Mouse (Mus musculus): ENCODE results near the gene Azi2.

Azi2 gene

GRCm38 (mm10) chr9:118040218-118041021 lies at the start of gene Azi2:
Azi2 (plus strand) TSS chr9:118040499.
- DNase-seq: peak; percentile 99

- no peak for DNase-seq
These were observed 43.7 kb upstream of the Azi2 start for GRCm38 (mm10) chr9:117996631-117997030.

- DNase-seq: no peak
These were observed 38.8 kb upstream of the Azi2 start for GRCm38 (mm10) chr9:118001488-118001887.

GRCm38 (mm10) chr9:118003218-118003886 lies 36.9 kb upstream of the Azi2 start:
- DNase-seq: no peak

GRCm38 (mm10) chr9:118003937-118004336 lies 36.4 kb upstream of the Azi2 start:
- DNase-seq: no peak

GRCm38 (mm10) chr9:118012928-118013327 lies 27.4 kb upstream of the Azi2 start:
- DNase-seq: no peak

GRCm38 (mm10) chr9:118024966-118025365 lies 15.3 kb upstream of the Azi2 start:
- DNase-seq: no peak

GRCm38 (mm10) chr9:118029490-118029889 lies 10.8 kb upstream of the Azi2 start:
- DNase-seq: no peak

GRCm38 (mm10) chr9:118030252-118030651 lies 10.0 kb upstream of the Azi2 start:
- DNase-seq: no peak

- no peak for DNase-seq
These were observed 8.6 kb upstream of the Azi2 start for GRCm38 (mm10) chr9:118031694-118032093.

- DNase-seq: no peak
These were observed 5.3 kb upstream of the Azi2 start for GRCm38 (mm10) chr9:118034990-118035389.

GRCm38 (mm10) chr9:118041022-118041400 lies 712 bp downstream of the Azi2 start:
- DNase-seq: peak; percentile 57

GRCm38 (mm10) chr9:118041646-118042045 lies 1.3 kb downstream of the Azi2 start:
- DNase-seq: no peak

- DNase-seq: no peak
These were observed 2.4 kb downstream of the Azi2 start for GRCm38 (mm10) chr9:118042738-118043137.

GRCm38 (mm10) chr9:118043581-118043980 lies 3.3 kb downstream of the Azi2 start:
- DNase-seq: no peak

GRCm38 (mm10) chr9:118045011-118045533 lies 4.8 kb downstream of the Azi2 start:
- no peak for DNase-seq

GRCm38 (mm10) chr9:118053286-118053685 lies 13.0 kb downstream of the Azi2 start:
- no peak for DNase-seq

GRCm38 (mm10) chr9:118059101-118059500 lies 18.8 kb downstream of the Azi2 start:
- DNase-seq: no peak

- no peak for DNase-seq
These were observed 30.1 kb downstream of the Azi2 start for GRCm38 (mm10) chr9:118070442-118070841.

GRCm38 (mm10) chr9:118071337-118071736 lies 31.0 kb downstream of the Azi2 start:
- no peak for DNase-seq

GRCm38 (mm10) chr9:118072101-118072500 lies 31.8 kb downstream of the Azi2 start:
- no peak for DNase-seq

- peak; percentile 15 for DNase-seq
These were observed 33.1 kb downstream of the Azi2 start for GRCm38 (mm10) chr9:118073358-118073757.

- DNase-seq: no peak
These were observed 42.5 kb downstream of the Azi2 start for GRCm38 (mm10) chr9:118082575-118083431.
